Mouse (Mus musculus) embryonic facial prominence, embryonic 10.5 days (tissue): ENCODE measurements at regions not wholly inside any gene's neighbourhood (a gene's known extent, or its start where the extent isn't known, plus 50 kb on each side); places are given as distances from the start of the nearest gene placed in this dataset.
"Not testable (repeated sequence)": the region's sequence is repeated elsewhere in the genome, so short reads cannot be mapped to it uniquely, and the experiment has no call there.

Experiments
- DNase-seq: peaks from one replicate; pipeline ENCODE4 v3.0.0-alpha.2; 2017; ENCODE audit warnings: low spot score
- H3K27ac ChIP-seq: fragments of 300-500 bp; sonication (generic); replicated peaks from 2 replicates; pipeline ENCODE4 v1.5.1; 2016; ENCODE audit warnings: mild to moderate bottlenecking
- H3K27me3 ChIP-seq: fragments of 300-500 bp; sonication (generic); replicated peaks from 2 replicates; pipeline ENCODE4 v1.6.1; 2016; ENCODE audit warnings: low read depth, mild to moderate bottlenecking; ENCODE audit not compliant: poor library complexity, severe bottlenecking
- H3K36me3 ChIP-seq: fragments of 300-500 bp; sonication (generic); replicated peaks from 2 replicates; pipeline ENCODE4 v1.6.1; 2016; ENCODE audit warnings: mild to moderate bottlenecking, moderate library complexity
- H3K4me1 ChIP-seq: fragments of 300-500 bp; sonication (generic); 2 replicates; pipeline ENCODE4 v1.6.1; 2016
- H3K4me3 ChIP-seq: fragments of 300-500 bp; sonication (generic); 2 replicates; pipeline ENCODE4 v1.5.1; 2016; ENCODE audit warnings: mild to moderate bottlenecking, moderate library complexity
- H3K9me3 ChIP-seq: fragments of 300-500 bp; sonication (generic); 2 replicates; pipeline ENCODE4 v1.6.1; 2016; ENCODE audit warnings: mild to moderate bottlenecking
- WGBS: fragments of 180-500 bp; shearing (Covaris S2); methylation state at CpG from one replicate; pipeline ENCODE4 v1.1.7; 2016; 5-methylcytosine and 5-hydroxymethylcytosine counted together

DNA sequence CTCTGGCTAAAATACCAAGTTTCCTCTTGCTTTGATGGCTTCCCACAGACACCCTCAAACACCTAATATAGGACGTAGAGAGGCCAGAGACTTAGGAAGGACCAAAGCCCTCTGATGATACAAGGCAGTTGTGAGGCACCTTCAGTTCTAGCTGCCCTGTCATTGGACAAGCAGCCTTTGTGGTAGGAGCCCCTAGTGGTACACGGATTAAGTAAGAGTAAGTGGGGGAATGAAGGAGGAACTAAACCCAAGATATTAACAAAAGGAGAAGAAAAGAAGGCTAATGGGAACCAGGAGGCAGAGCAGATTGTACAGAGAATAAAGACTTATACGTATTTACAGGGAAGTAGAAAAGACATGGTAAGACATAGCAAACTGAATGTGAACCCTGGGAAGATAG lies 352.3 kb upstream of the Tmco5 start:
- 82% methylated on average over 2 of the region's 3 CpGs for WGBS
- H3K36me3 ChIP-seq, H3K4me1 ChIP-seq, H3K9me3 ChIP-seq, H3K27me3 ChIP-seq, H3K27ac ChIP-seq, DNase-seq, H3K4me3 ChIP-seq: not testable (repeated sequence)

DNA sequence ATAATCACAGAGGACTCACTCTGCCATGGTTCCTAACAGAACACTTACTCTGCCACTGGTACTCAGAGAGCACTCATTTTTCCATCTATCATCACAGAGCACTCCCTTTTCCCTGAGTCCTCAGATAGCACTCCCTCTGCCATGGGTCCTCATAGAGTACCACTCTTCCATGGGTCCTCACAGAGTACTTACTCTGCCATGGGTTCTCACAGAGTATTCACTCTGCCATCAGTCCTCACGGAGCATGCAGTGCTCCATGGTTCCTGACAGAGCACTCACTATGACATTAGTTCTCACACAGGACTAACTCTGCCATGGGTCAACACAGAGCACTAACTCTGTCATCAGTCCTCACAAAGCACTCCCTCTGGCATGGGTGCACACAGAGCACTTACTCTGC lies 342.0 kb upstream of the Tmco5 start:
- H3K27ac ChIP-seq = no peak overlapping the region
- H3K4me3 ChIP-seq = no peak overlapping the region
- no peak for DNase-seq
- no peaks in the 10 kb centered on the region for H3K4me1 ChIP-seq
- H3K27me3 ChIP-seq = no peaks in the 10 kb centered on the region
- peaks cover 51% of the 10 kb centered on the region for H3K9me3 ChIP-seq
- WGBS = 77% methylated on average over 1 of the region's 1 CpGs
- H3K36me3 ChIP-seq = no peaks in the 10 kb centered on the region

DNA sequence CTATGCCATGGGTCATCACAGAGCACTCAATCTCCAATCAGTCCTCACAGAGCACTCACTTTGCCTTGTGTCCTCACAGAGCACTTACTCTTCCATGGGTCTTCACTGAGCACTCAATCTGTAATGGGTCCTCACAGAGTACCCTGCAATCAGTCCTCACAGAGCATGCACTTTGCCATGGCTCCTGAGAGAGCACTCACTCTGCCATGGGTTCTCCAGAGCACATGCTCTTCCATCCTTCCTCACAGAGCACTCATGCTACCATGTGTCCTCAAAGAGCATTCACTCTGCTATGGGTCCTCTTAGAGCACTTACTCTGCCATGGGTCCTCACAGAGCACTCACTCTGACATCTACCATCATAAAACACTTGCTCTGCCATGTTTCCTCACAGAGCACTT lies 319.1 kb upstream of the Tmco5 start:
- DNase-seq = no peak
- H3K4me3 ChIP-seq = no peak overlapping the region
- H3K9me3 ChIP-seq = peaks cover 14% of the 10 kb centered on the region
- H3K4me1 ChIP-seq = no peaks in the 10 kb centered on the region
- H3K27me3 ChIP-seq = no peaks in the 10 kb centered on the region
- no peaks in the 10 kb centered on the region for H3K36me3 ChIP-seq
- H3K27ac ChIP-seq = no peak overlapping the region

DNA sequence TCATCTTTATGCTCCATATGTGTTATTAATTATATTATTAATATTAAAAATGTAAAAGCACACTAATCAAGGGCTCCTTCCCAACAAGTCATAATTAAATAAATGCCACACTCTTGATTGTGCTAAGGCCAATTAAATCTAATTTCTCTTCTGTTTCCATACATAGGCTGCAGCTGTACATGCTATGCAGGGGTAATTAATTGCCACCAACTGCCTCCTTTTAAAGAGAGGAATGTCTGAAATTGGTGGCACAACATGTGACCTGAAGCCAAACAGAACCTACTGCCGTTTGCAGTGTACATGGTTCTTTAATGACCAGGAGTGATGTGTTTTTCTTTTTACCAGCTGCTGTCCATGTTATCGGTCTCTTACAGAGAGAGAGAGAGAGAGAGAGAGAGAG lies 294.5 kb upstream of the Tmco5 start:
- H3K4me1 ChIP-seq = no peaks in the 10 kb centered on the region
- 62% methylated on average over 2 of the region's 2 CpGs for WGBS
- no peak overlapping the region for H3K27ac ChIP-seq
- no peaks in the 10 kb centered on the region for H3K36me3 ChIP-seq
- no peak overlapping the region for H3K4me3 ChIP-seq
- no peaks in the 10 kb centered on the region for H3K9me3 ChIP-seq
- DNase-seq = no peak
- H3K27me3 ChIP-seq = no peaks in the 10 kb centered on the region

DNA sequence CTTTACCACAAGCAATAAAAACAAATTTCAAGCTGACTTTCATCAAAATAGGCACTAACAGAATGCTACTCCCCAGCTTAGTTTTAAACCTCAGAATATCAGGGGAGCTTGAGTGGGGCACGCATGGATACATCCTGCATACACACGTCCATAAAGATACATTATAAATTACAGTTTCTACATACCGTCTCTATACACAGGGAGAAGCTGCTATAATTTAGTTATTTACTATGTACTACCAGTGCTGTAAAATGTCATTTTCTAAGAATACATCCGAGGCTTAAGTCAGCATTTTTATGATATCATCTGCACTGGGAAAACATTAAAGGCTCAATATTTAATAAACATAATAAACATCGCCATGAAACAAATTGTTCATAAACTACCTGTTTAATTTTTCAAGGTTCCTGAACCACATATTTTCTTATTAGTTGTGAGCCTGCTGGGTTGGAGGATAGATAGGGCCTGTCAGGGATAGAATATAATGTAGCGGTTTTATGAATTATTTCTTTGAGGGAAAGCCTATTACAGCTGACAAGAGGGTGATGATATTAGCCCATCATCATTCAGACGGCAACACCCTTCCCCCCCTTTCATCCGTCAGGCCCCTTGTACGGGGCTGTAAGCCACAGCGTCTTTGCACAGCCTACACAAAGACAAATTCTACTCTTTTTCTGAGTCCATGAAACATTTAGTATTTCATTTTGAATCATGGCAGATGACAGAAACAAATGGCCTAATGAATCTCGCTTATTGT lies 292.1 kb upstream of the Tmco5 start:
- no peaks in the 10 kb centered on the region for H3K9me3 ChIP-seq
- no peak overlapping the region for H3K4me3 ChIP-seq
- H3K27me3 ChIP-seq = no peaks in the 10 kb centered on the region
- WGBS = 89% methylated on average over 11 of the region's 11 CpGs
- no peak for DNase-seq
- no peaks in the 10 kb centered on the region for H3K36me3 ChIP-seq
- no peak overlapping the region for H3K27ac ChIP-seq
- H3K4me1 ChIP-seq = no peaks in the 10 kb centered on the region

DNA sequence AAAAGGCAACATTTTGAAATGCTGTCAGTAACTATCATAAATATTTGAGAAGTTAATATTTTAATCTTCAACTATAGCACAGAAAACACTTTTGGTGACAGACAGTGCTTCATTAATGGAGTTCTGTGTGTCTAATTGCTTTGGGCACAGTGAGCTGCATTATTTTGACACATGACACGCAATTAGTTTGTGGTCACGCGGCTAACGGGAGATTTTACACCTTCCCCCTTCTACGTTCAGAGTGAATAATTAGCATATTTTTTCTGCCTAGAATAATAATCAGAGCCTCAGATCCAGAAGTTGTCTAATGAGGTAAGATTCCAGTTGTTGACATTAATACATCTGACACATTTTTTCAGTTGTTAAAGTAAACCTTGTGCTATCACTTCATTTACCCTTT lies 272.6 kb upstream of the Tmco5 start:
- no peaks in the 10 kb centered on the region for H3K27me3 ChIP-seq
- WGBS = 85% methylated on average over 5 of the region's 5 CpGs

DNA sequence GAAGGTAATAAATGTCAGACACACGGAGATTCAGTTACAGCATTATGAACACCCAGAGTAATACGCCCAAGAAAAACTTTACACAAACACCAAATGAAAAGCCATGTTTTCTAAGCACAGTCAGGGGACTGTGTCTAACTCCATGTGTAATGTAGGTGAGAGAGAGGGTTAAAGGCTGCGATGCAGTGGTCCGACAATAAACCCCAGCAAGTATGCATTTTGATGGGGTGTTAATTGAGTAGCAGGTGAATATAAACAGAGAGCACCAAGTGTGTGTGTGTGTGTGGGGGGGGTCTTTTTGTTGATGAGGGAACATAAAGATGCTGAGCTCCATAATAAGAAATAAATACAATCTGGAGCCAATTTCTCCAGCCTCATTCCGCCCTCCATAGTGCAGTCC lies 238.6 kb upstream of the Tmco5 start:
- H3K9me3 ChIP-seq = no peaks in the 10 kb centered on the region
- no peaks in the 10 kb centered on the region for H3K27me3 ChIP-seq
- no peak overlapping the region for H3K4me3 ChIP-seq
- no peak overlapping the region for H3K27ac ChIP-seq
- WGBS = 87% methylated on average over 5 of the region's 5 CpGs
- no peaks in the 10 kb centered on the region for H3K36me3 ChIP-seq
- no peak for DNase-seq
- no peaks in the 10 kb centered on the region for H3K4me1 ChIP-seq

More for the DNA sequence above, 272.6 kb upstream of the Tmco5 start:
- H3K4me3 ChIP-seq = no peak overlapping the region
- no peak for DNase-seq
- no peak overlapping the region for H3K27ac ChIP-seq
- no peaks in the 10 kb centered on the region for H3K36me3 ChIP-seq
- H3K4me1 ChIP-seq = no peaks in the 10 kb centered on the region
- H3K9me3 ChIP-seq = no peaks in the 10 kb centered on the region

DNA sequence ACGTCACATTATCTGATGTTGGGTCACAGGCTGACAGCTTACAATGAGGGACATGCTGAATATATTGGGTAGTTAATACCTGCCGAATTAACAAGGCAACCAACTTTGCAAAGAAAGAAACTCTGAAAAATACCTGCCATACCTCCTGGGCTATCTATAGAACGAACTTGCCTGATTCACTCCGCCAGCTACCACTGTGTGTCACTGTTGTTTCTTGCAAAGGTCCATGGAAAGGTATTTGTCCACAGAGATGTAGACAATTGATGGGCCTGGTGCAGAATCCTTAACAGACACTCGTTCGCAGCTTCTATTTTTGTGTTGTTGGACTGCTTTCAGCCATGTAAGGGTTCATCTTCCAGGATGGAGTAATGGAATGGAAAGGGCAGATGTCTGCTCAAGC lies 226.4 kb upstream of the Tmco5 start:
- 79% methylated on average over 6 of the region's 6 CpGs for WGBS
- Histone ChIP-seq H3K27me3 (no peaks in the 10 kb centered on the region), H3K9me3 (no peaks in the 10 kb centered on the region), H3K4me3 (no peak overlapping the region), H3K4me1 (no peaks in the 10 kb centered on the region), H3K36me3 (no peaks in the 10 kb centered on the region), H3K27ac (no peak overlapping the region)
- DNase-seq = peak; percentile 11

DNA sequence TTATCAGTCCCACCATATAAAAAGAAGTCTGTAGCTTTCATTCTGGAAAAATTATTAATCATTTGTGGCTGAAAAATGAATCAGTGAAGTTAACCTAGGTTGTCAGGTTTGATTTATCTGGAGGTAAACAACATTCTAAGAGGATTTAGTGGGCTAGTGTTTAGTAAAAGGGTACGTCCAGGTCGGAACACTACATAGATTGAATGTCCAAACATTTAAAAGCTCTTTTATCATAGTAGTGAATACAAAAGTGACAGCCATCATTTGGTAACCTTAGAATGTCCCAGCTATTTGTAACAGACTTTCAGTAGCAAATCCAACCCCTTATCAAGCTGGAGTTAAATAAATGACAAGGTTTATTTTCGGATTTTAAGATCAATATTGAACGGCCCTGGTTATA lies 192.7 kb upstream of the Tmco5 start:
- no peaks in the 10 kb centered on the region for H3K27me3 ChIP-seq

DNA sequence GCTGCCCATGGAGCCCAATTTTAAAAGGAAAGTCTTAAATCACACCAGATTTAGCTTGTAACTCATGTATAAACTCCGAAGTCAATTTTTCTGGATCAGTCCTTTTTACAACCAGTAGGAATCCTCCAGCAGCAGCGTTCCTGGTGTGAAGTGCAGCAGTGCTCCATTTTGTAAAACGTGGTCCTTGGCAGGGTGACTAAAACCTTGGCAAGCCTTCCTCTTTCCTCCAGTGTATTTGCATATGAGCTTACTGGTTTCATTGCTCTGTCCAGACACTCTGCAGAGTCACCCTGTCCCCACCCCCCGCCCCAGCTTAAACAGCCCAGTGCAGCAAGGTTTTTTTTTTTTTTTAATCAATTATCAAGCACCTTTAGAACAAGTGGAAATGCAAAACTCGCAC lies 180.9 kb upstream of the Tmco5 start:
- H3K36me3 ChIP-seq = no peaks in the 10 kb centered on the region
- DNase-seq = no peak
- H3K4me1 ChIP-seq = no peaks in the 10 kb centered on the region
- H3K4me3 ChIP-seq = no peak overlapping the region
- no peaks in the 10 kb centered on the region for H3K9me3 ChIP-seq
- 73% methylated on average over 5 of the region's 5 CpGs for WGBS
- H3K27ac ChIP-seq = no peak overlapping the region
- H3K27me3 ChIP-seq = no peaks in the 10 kb centered on the region

More for the DNA sequence above, 192.7 kb upstream of the Tmco5 start:
- 84% methylated on average over 4 of the region's 4 CpGs for WGBS
- no peak for DNase-seq
- no peak overlapping the region for H3K27ac ChIP-seq
- no peaks in the 10 kb centered on the region for H3K4me1 ChIP-seq
- no peak overlapping the region for H3K4me3 ChIP-seq
- H3K9me3 ChIP-seq = no peaks in the 10 kb centered on the region
- H3K36me3 ChIP-seq = no peaks in the 10 kb centered on the region

DNA sequence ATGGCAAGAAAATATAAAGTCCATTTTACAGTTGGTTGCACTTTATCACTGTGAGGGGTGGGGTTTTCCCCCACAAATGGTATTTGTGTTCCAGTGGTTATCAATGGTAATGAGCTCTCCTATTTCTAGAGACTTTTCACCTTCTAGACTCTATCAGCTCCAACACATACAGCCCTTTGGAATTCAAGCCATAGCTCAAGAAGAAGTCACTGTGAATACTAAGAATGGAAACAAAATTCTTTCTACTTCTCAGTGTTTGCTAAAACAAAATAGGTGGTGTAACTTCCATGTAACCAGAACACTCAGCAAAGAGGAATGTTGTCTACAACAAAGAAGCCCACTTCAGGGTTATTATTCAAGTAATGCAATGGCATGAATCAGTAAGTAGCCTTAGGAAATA lies 173.8 kb upstream of the Tmco5 start:
- no peak overlapping the region for H3K27ac ChIP-seq
- H3K9me3 ChIP-seq = no peaks in the 10 kb centered on the region
- no peaks in the 10 kb centered on the region for H3K4me1 ChIP-seq
- H3K27me3 ChIP-seq = no peaks in the 10 kb centered on the region
- no peaks in the 10 kb centered on the region for H3K36me3 ChIP-seq
- H3K4me3 ChIP-seq = no peak overlapping the region
- no peak for DNase-seq

DNA sequence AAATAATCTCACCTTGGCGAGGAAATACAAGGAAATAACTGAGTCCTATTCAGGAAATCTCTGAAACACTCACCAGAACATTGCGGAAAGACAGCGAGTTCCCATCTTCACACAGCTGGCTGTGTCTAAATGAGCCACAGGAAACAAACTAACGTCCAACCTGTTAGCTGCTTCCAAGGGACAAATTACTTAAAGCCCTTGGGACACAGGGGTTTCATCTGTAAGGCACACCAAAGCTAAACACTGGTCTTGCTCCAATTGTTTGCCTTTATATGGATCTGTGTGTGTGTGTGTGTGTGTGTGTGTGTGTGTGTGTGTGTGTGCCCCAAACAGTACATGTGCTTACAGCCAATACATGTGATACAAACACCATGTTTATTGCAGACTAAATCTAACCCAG lies 168.9 kb upstream of the Tmco5 start:
- Histone ChIP-seq H3K36me3 (no peaks in the 10 kb centered on the region), H3K4me3 (no peak overlapping the region), H3K27me3 (no peaks in the 10 kb centered on the region), H3K27ac (no peak overlapping the region), H3K9me3 (no peaks in the 10 kb centered on the region), H3K4me1 (no peaks in the 10 kb centered on the region)
- DNase-seq = no peak
- 68% methylated on average over 4 of the region's 4 CpGs for WGBS

DNA sequence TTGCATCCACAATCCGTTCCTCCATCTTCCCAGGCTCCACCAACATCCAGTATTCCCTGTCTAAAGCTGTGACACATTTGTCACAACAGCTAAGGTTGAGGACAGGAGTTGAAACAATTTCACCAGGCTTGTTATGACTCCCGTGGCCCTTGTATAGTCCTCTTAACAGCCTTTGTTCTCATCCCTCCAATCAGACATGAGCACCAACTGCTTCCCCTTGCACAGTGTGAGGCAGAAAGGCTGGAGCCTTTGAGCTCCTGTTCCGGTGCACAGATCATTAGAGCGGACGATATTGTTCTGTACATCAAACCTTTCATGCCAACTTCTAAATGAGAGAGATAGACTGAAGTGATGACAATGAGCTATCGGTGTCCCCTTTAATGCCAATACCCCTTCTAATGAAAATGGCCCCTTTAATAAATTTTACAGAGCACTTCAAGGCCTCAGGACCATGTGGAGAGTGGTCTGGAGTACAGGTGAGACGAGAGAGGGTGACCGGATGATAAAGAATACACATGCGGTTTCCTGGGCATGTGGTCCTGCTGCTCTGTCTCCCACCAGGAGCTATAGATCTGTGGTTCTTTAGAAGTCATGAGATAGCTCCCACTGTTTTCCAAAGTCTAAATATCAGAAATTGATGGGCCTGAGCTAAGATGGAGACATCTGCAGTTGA lies 161.8 kb upstream of the Tmco5 start:
- Histone ChIP-seq H3K36me3 (no peaks in the 10 kb centered on the region), H3K4me1 (0 out of 2 replicates have a peak, but pooled peaks cover 3% of the 10 kb centered on the region), H3K4me3 (no peak overlapping the region), H3K27ac (no peak overlapping the region), H3K27me3 (no peaks in the 10 kb centered on the region), H3K9me3 (no peaks in the 10 kb centered on the region)
- no peak for DNase-seq
- 72% methylated on average over 9 of the region's 9 CpGs for WGBS
